Mouse (Mus musculus) embryonic facial prominence, embryonic 15.5 days (tissue): ENCODE results near the gene Prickle2. TPM values are rescaled to one million over a fixed set of nuclear protein-coding genes. Genes with fewer than 3 reads are reported as not detected.
A peak's percentile ranks its signal among the peaks of the same experiment; 100 is the strongest.

Experiments
- ATAC-seq: fragments of 200-750 bp; cut with Nextera tagmentation; 2 replicates; pipeline ENCODE4 v1.8.0; 2017; ENCODE audit warnings: low read depth, moderate TSS enrichment; ENCODE audit not compliant: insufficient number of reproducible peaks, low FRiP score, low TSS enrichment
- H3K27ac ChIP-seq: fragments of 300-500 bp; sonication (generic); replicated peaks from 2 replicates; pipeline ENCODE4 v1.5.1; 2015; ENCODE audit warnings: mild to moderate bottlenecking, inconsistent platforms
- H3K27me3 ChIP-seq: fragments of 300-500 bp; sonication (generic); 2 replicates; pipeline ENCODE4 v1.6.1; 2015; ENCODE audit warnings: inconsistent platforms
- H3K36me3 ChIP-seq: fragments of 300-500 bp; sonication (generic); 2 replicates; pipeline ENCODE4 v1.6.1; 2015; ENCODE audit warnings: mild to moderate bottlenecking, inconsistent platforms
- H3K4me1 ChIP-seq: fragments of 300-500 bp; sonication (generic); 2 replicates; pipeline ENCODE4 v1.6.1; 2015; ENCODE audit warnings: inconsistent platforms
- H3K4me2 ChIP-seq: fragments of 300-500 bp; sonication (generic); replicated peaks from 2 replicates; pipeline ENCODE4 v1.6.1; 2015; ENCODE audit warnings: mild to moderate bottlenecking, inconsistent platforms
- H3K4me3 ChIP-seq: fragments of 300-500 bp; sonication (generic); replicated peaks from 2 replicates; pipeline ENCODE4 v1.5.1; 2015; ENCODE audit warnings: mild to moderate bottlenecking, inconsistent platforms
- H3K9ac ChIP-seq: fragments of 300-500 bp; sonication (generic); 2 replicates; pipeline ENCODE4 v1.6.1; 2015; ENCODE audit warnings: inconsistent platforms
- H3K9me3 ChIP-seq: fragments of 300-500 bp; sonication (generic); replicated peaks from 2 replicates; pipeline ENCODE4 v1.6.1; 2016; ENCODE audit warnings: inconsistent platforms
- WGBS: fragments of 180-500 bp; shearing (Covaris S2); methylation state at CpG from one replicate; pipeline ENCODE4 v1.1.7; 2015; 5-methylcytosine and 5-hydroxymethylcytosine counted together
- polyA plus RNA-seq: library from polyadenylated mRNA; unstranded; fragments of >200 nt; fragmentation: Nextera tagmentation; extraction: Ambion mirVana; gene quantifications from 2 replicates; pipeline ENCODE4 v1.2.1, GENCODE M21; 2015

Prickle2 gene
- polyA plus RNA-seq, 1 experiment from 2014 or later: 6.2 TPM

DNA sequence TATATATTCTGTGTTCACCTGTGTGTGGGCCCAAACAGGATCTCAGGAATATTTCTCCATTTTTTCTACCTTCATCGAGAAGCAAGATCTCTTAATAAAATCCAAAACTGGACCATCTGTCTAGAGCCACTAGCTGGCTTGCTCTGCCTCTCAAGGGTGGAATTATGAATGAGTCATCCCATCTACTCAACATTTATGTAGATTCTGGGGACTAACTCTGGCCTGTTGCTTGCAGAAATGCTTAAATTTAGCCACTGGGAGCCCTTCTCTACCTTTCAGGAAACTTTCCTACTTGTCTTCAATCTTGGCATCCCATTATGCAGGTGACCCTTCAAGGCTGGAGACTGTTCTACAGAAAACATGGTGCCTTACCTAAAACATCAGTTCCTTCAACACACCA is 194.0 kb downstream of the Prickle2 start:
- Histone ChIP-seq H3K27ac (no peak overlapping the region), H3K4me3 (no peak overlapping the region), H3K4me2 (no peak overlapping the region), H3K36me3 (no peaks in the 10 kb centered on the region), H3K9ac (no peak overlapping the region), H3K9me3 (no peaks in the 10 kb centered on the region), H3K27me3 (no peaks in the 10 kb centered on the region), H3K4me1 (no peaks in the 10 kb centered on the region)
- ATAC-seq: no peak
- 74% methylated on average over 1 of the region's 1 CpGs for WGBS

DNA sequence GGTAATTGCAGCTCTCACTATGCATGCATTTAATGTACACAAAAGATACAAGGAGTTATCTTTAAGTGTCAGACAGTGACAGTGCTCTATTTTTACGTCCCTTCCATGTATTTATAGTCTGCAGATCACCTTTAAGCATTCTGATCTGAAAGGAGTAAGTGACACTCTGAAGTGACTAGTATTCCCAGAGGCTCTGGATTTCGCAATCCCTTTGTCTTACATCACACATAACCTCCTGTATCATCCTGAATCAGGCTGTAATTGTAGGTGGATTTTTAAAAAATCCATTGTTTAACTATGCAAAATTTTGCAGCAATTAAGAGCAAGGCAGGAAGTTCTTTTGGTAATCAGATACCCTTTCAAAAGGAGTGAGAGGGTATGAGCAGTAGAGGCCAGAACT is 196.2 kb downstream of the Prickle2 start:
- no peak for ATAC-seq
- Histone ChIP-seq H3K27ac (no peak overlapping the region), H3K9ac (no peak overlapping the region), H3K4me2 (no peak overlapping the region), H3K4me1 (no peaks in the 10 kb centered on the region), H3K4me3 (no peak overlapping the region), H3K36me3 (no peaks in the 10 kb centered on the region), H3K9me3 (no peaks in the 10 kb centered on the region), H3K27me3 (no peaks in the 10 kb centered on the region)
- 71% methylated on average over 2 of the region's 2 CpGs for WGBS

DNA sequence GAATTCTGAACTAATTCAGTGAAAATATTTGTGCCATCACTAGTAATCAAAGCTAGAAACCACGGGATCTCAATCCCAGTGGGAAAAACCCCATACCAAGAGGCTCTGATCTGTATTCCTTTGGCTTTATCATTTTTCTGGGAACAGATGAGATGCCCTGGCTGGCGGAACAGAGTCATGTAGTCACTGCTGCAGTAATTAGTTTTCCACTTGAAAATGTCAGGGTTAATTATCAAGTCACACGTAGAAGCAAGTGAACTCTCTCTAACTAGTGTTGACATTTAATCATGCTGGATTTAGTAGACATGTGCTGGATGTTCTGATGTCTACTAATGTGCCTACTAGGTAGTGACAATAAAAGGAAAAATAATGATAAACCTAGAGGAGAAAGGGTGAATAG is 199.7 kb downstream of the Prickle2 start:
- no peaks in the 10 kb centered on the region for H3K9me3 ChIP-seq
- no peak for ATAC-seq
- H3K27ac ChIP-seq: no peak overlapping the region
- H3K4me1 ChIP-seq: no peaks in the 10 kb centered on the region
- H3K4me2 ChIP-seq: no peak overlapping the region
- H3K9ac ChIP-seq: no peak overlapping the region
- H3K4me3 ChIP-seq: no peak overlapping the region
- 62% methylated on average over 3 of the region's 3 CpGs for WGBS
- no peaks in the 10 kb centered on the region for H3K36me3 ChIP-seq
- H3K27me3 ChIP-seq: no peaks in the 10 kb centered on the region

DNA sequence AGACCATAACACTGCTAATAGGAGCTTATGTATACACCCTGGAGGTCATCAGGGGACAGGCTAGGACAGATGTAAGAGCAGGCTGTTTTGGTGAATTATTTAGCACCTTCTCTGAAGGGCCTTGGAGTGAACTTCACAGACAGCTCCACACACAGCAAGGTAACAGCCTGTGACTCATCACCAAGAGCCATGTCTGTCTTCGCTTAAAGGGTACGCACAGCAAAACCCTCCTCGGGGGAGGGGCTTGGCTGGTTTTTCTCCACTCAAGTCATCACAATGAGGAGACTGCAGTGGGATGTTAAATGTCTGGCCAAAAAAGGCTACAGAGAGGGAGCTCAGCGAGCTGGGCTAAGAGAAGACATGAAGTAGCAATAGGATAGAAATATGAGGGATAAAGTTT is 206.5 kb downstream of the Prickle2 start:
- WGBS: 56% methylated on average over 4 of the region's 4 CpGs
- Histone ChIP-seq H3K9ac (no peak overlapping the region), H3K4me3 (no peak overlapping the region), H3K27ac (peak overlapping the region; percentile 13; the same call in 1 of the 2 replicates), H3K27me3 (no peaks in the 10 kb centered on the region), H3K4me2 (no peak overlapping the region), H3K36me3 (no peaks in the 10 kb centered on the region), H3K4me1 (peaks cover 11% of the 10 kb centered on the region), H3K9me3 (no peaks in the 10 kb centered on the region)
- ATAC-seq: no peak

DNA sequence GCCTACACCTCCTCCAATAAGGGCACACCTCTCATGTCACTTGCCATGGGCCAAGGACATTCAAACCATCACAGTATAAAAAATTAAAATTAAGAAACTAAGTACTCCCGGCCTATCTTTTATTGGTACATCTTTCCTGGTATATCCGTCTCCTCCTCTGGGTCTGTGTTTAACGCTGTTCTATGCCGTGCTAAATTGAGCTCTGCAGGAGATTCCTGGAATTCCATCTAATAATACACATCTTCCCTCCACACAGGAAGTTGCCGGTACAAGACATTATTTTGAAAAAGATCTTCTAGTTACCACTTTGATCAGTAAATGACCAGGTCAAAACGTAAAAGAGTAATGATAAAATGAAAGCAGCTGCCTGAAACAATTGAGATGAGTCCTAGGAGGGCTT is 207.4 kb downstream of the Prickle2 start:
- no peak overlapping the region for H3K4me2 ChIP-seq
- ATAC-seq: no peak
- no peaks in the 10 kb centered on the region for H3K36me3 ChIP-seq
- H3K27ac ChIP-seq: 0 out of 2 replicates have a peak overlapping the region, but pooled peaks have one; percentile 13
- no peak overlapping the region for H3K9ac ChIP-seq
- no peaks in the 10 kb centered on the region for H3K27me3 ChIP-seq
- 23% methylated on average over 6 of the region's 6 CpGs for WGBS
- no peak overlapping the region for H3K4me3 ChIP-seq
- peaks cover 11% of the 10 kb centered on the region for H3K4me1 ChIP-seq
- H3K9me3 ChIP-seq: no peaks in the 10 kb centered on the region

DNA sequence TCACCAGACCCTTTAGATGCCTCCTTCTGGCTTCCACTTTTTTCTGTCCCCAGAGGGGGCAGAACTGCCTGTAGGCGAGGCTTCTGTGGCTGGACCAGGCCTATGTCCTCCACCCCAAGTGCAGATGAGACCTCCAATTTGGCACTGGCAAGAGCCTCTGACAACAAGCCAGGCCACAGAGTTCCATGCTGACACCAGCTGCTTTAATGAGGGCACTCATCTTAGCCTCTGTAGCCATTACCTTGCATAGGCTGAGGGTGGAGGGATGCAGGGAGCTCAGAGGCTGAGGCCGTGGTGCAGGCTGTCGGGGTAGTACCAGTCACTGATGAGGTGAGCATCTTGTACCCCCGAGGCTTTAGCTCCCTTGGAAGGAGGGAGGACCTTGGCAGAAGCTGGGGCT is 208.7 kb downstream of the Prickle2 start:
- no peak overlapping the region for H3K9ac ChIP-seq
- H3K9me3 ChIP-seq: no peaks in the 10 kb centered on the region
- no peak overlapping the region for H3K4me3 ChIP-seq
- no peak for ATAC-seq
- WGBS: 79% methylated on average over 4 of the region's 4 CpGs
- H3K36me3 ChIP-seq: no peaks in the 10 kb centered on the region
- H3K27ac ChIP-seq: no peak overlapping the region
- no peak overlapping the region for H3K4me2 ChIP-seq
- peaks cover 11% of the 10 kb centered on the region for H3K4me1 ChIP-seq
- no peaks in the 10 kb centered on the region for H3K27me3 ChIP-seq

DNA sequence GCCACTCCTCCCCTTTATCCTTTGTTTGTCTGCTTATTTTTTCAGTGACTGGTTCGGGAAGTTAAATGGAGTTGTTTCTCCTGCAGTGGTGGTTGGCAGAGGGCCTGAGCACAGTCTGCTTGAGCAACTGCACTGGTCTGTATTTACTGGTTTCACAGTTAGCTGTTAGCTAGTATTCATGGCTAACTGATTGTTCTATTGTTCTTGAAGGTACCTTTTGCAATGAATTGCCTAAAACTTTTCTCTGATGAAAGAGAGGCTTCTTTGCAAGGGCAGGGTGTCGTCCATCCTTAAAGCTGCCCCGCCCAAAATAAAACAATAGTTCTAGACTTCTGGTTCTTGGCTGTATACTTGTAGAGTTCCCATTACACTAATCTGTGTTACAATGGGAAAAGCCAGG is 210.5 kb downstream of the Prickle2 start:
- 76% methylated on average over 3 of the region's 3 CpGs for WGBS
- H3K9me3 ChIP-seq: no peaks in the 10 kb centered on the region
- H3K36me3 ChIP-seq: no peaks in the 10 kb centered on the region
- no peak overlapping the region for H3K4me3 ChIP-seq
- H3K27me3 ChIP-seq: no peaks in the 10 kb centered on the region
- no peak overlapping the region for H3K9ac ChIP-seq
- H3K4me1 ChIP-seq: peaks cover 11% of the 10 kb centered on the region
- no peak for ATAC-seq
- no peak overlapping the region for H3K4me2 ChIP-seq
- H3K27ac ChIP-seq: no peak overlapping the region

DNA sequence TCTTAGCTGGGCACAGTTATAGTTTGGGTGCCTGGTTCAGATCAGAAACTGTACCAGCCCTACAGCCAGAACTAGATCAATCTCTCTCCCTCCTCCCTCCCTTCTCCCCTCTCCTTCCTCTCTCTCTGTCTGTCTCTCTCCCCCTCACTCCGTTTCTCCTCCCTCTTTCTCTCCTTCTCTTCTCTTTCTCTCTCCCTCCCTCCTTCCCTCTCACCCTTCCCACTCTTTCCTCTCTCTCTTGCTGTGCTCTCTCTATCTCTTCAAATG is 224.3 kb downstream of the Prickle2 start:
- Histone ChIP-seq H3K4me1 (peaks cover 15% of the 10 kb centered on the region; the same call in 1 of the 2 replicates), H3K36me3 (no peaks in the 10 kb centered on the region), H3K9me3 (no peaks in the 10 kb centered on the region), H3K9ac (no peak overlapping the region), H3K27me3 (no peaks in the 10 kb centered on the region), H3K4me2 (peak overlapping the region; percentile 63), H3K4me3 (peak overlapping the region; percentile 45), H3K27ac (peak overlapping the region; percentile 80; the same call in 1 of the 2 replicates)
- ATAC-seq: no peak
- WGBS: 4% methylated on average over 1 of the region's 1 CpGs

DNA sequence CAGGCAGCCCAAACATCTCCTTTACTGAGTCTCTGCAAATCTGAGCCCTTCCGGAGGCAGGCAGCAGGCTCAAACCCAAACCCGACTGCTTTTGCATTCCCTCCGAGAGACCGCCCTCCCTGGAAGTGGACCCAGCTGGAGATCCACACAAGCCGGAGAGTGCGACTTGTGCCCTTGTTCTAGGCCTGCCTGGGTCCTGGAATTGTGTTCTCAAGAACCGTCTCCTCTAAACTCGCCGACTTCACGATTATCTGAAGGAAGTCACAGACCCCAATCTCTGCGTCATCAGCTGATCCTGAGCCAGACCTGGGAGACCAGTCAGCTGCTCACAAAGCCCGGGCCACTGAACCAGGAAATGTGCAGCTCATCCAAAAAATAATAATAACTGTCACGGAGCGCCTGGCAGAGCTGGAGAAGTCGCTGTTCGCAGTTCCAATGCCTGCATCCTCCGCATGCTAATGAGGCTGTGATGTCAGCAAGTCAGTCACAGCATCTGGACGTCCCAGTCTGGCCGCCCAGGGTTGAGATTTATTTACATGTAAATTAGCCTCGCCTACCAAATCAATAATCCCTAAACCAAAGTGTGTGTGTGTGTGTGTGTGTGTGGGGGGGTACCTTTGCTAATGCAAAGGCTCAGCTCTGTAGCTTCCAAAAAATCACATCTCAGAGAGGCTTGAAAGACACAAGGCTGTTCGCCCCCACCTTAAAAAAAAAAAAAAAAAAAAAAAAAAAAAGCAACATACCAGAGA is 224.8 kb downstream of the Prickle2 start:
- Histone ChIP-seq H3K36me3 (no peaks in the 10 kb centered on the region), H3K27ac (peak overlapping the region; percentile 80), H3K9me3 (no peaks in the 10 kb centered on the region), H3K9ac (peak overlapping the region; percentile 37; the same call in 1 of the 2 replicates), H3K4me2 (peak overlapping the region; percentile 63), H3K4me3 (peak overlapping the region; percentile 45), H3K4me1 (peaks cover 15% of the 10 kb centered on the region; the same call in 1 of the 2 replicates), H3K27me3 (no peaks in the 10 kb centered on the region)
- WGBS: under 1% methylated on average over 21 of the region's 21 CpGs
- peak; percentile 72 for ATAC-seq

DNA sequence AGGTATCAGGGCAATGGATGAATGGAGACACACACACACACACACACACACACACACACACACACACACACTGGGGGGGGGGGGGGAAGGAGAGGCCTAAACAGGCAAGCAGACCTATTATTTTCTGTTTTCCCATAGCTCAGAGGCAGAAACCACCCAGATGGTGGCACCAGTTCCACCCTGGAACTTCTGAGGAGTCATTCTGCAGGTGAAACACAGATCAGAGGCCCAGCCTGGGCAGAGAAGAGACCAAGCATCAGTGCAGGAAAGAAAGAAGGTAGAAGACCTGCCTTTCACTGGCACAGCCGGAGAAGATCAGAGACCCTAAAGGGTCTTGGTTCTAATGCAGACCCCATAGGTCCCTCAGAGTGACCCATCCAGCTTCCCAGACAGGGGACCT is 227.3 kb downstream of the Prickle2 start:
- H3K4me1 ChIP-seq: peaks cover 15% of the 10 kb centered on the region; the same call in 1 of the 2 replicates
- H3K4me2 ChIP-seq: no peak overlapping the region
- H3K9me3 ChIP-seq: no peaks in the 10 kb centered on the region
- no peaks in the 10 kb centered on the region for H3K36me3 ChIP-seq
- H3K27ac ChIP-seq: no peak overlapping the region
- no peak overlapping the region for H3K4me3 ChIP-seq
- ATAC-seq: no peak
- no peak overlapping the region for H3K9ac ChIP-seq
- H3K27me3 ChIP-seq: no peaks in the 10 kb centered on the region
- WGBS: 100% methylated on average over 1 of the region's 1 CpGs

DNA sequence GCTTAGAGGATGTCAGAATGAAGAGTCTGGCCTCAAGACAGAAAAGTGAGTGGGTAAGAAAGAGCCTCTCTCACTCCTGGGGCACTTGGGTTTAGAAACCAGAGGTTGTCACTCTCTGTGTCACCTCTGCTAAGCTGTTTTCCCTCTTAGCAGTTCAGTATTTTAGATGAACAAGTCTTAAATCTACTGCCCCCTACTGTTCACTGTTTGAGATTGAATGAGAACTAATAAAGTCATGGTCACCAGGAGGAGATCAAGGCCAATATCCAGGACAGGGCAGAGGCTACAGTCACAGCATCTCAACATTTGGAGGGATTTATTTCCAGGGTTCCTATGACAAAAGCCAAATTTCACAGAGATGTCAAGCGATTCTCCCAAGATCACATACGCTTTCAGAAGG is 228.3 kb downstream of the Prickle2 start:
- Histone ChIP-seq H3K27me3 (no peaks in the 10 kb centered on the region), H3K9ac (no peak overlapping the region), H3K9me3 (no peaks in the 10 kb centered on the region), H3K27ac (no peak overlapping the region), H3K4me2 (no peak overlapping the region), H3K4me3 (no peak overlapping the region), H3K4me1 (peaks cover 15% of the 10 kb centered on the region; the same call in 1 of the 2 replicates), H3K36me3 (no peaks in the 10 kb centered on the region)
- no peak for ATAC-seq
- 88% methylated on average over 2 of the region's 2 CpGs for WGBS

DNA sequence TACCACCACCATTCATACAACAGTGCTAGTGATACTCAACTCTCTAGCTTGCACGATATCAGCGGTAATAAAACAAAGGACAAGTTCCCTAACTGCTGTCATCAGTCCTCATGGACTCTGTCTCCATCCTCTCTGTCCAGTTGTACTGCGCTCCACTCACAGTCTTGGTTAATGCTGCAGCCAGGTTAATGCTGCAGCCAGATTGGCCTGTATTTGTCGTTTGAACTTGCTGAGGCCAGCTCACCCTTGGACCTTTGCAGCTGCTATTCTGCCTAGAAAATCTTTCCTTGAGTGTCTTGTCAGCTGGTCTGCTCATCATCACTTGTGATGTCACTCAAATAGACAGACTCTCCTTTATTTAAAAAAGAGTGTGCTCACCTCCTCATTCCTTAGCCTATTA is 236.5 kb downstream of the Prickle2 start:
- no peak for ATAC-seq
- no peak overlapping the region for H3K9ac ChIP-seq
- peak overlapping the region; percentile 79; the same call in 1 of the 2 replicates for H3K27ac ChIP-seq
- no peak overlapping the region for H3K4me3 ChIP-seq
- 77% methylated on average over 4 of the region's 4 CpGs for WGBS
- H3K4me1 ChIP-seq: peaks cover 30% of the 10 kb centered on the region
- H3K36me3 ChIP-seq: no peaks in the 10 kb centered on the region
- no peaks in the 10 kb centered on the region for H3K27me3 ChIP-seq
- no peaks in the 10 kb centered on the region for H3K9me3 ChIP-seq
- H3K4me2 ChIP-seq: no peak overlapping the region
